Mouse (Mus musculus) olfactory bulb, adult 2 months (tissue): ENCODE measurements around the gene Wfdc12. TPM values are rescaled to one million over a fixed set of nuclear protein-coding genes. Genes with fewer than 3 reads are reported as not detected.

ENCODE experiments used
- H3K27ac ChIP-seq: fragments of 200-500 bp; 2 replicates; pipeline ENCODE4 v1.5.1; 2012; ENCODE audit warnings: low read depth, low read length; ENCODE audit not compliant: insufficient read depth
- H3K4me1 ChIP-seq: fragments of 200-500 bp; 2 replicates; pipeline ENCODE4 v1.6.1; 2012; ENCODE audit warnings: low read length; ENCODE audit not compliant: control insufficient read depth, insufficient read depth
- H3K4me3 ChIP-seq: fragments of 200-500 bp; 2 replicates; pipeline ENCODE4 v1.5.1; 2012; ENCODE audit warnings: mild to moderate bottlenecking, low read depth, low read length, moderate library complexity; ENCODE audit not compliant: insufficient read depth
- CTCF ChIP-seq: fragments of 200-500 bp; IDR thresholded peaks from 2 replicates; pipeline ENCODE4 v1.5.1; 2012; ENCODE audit warnings: low read depth, mild to moderate bottlenecking, low read length, moderate library complexity; ENCODE audit not compliant: insufficient read depth
- POLR2A ChIP-seq: fragments of 200-500 bp; IDR thresholded peaks from 2 replicates; pipeline ENCODE4 v1.6.1; 2012; ENCODE audit warnings: mild to moderate bottlenecking, low read depth, low read length, moderate library complexity; ENCODE audit not compliant: insufficient read depth
- WGBS: fragments of 180-500 bp; shearing (Covaris S2); methylation state at CpG from one replicate; pipeline ENCODE4 v1.1.7; 2018; 5-methylcytosine and 5-hydroxymethylcytosine counted together
- polyA plus RNA-seq: library from polyadenylated mRNA; stranded (reverse); fragments of >200 nt; gene quantifications from 2 replicates; pipeline ENCODE4 v1.2.4, GENCODE M21; 2012; ENCODE audit warnings: low replicate concordance; ENCODE audit not compliant: missing spikeins, insufficient read depth, insufficient read length

The Wfdc12 gene
- polyA plus RNA-seq, 1 experiment: not detected

DNA sequence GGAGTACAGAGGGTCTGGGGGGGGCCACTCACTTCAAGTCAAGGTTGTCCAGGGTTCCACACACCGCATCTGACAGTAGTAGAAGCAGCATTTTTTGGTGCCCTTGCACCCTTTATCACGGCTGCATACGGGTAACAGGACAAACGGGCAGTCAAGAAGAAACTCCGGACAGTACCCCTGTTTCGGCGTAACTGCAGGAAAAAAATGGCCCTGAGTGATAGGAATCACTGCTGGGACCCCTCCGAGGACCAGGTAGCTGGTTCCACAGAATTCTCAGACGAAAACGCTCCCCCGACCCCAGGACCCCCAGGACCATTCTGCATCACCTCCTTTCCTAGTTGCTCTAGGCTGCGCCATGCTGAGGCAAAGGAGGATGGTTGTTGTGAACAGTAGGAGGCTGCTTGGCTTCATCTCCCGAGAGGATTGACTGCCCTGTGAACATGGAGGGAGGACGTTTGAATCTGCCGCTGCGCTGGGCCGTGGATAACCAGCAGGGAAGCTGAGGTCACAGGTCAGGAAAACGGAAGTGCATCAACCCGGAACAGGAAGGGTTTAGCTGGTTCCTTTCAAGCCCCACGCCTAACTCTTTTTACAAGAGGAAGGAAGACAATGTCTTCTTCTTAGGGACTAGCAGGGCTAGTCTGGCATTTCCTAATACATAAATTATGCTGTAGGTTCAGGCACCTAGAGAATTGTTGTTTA, 9.4 kb upstream of the Wfdc12 start, which contains the start of gene Wfdc15a:
Wfdc15a (minus strand) TSS at position 505 of the 702 bp plus-strand sequence.
- TF ChIP-seq CTCF: no peak
- TF ChIP-seq POLR2A: no peak
- 85% methylated on average over 20 of the region's 20 CpGs for whole genome bisulfite sequencing
- Histone ChIP-seq H3K27ac (no peak within 1 kb of the TSS), H3K4me1 (no peaks in the 10 kb centered on the region), H3K4me3 (no peak within 1 kb of the TSS)

- Histone ChIP-seq H3K4me3 (no peak overlapping the region), H3K27ac (no peak overlapping the region), H3K4me1 (no peaks in the 10 kb centered on the region)
- WGBS: 86% methylated on average over 5 of the region's 5 CpGs
- TF ChIP-seq CTCF (no peak), POLR2A (no peak)
Observed at GRCm38 (mm10) chr2:164196700-164196990, 6.2 kb upstream of the Wfdc12 start.

- WGBS: 92% methylated on average over 5 of the region's 5 CpGs
Observed at GRCm38 (mm10) chr2:164195971-164196699, 5.7 kb upstream of the Wfdc12 start.

GRCm38 (mm10) chr2:164194959-164195630, 4.7 kb upstream of the Wfdc12 start:
- no peaks in the 10 kb centered on the region for H3K4me1 ChIP-seq
- no peak overlapping the region for H3K27ac ChIP-seq
- no peak overlapping the region for H3K4me3 ChIP-seq
- TF ChIP-seq CTCF (no peak), POLR2A (no peak)
- 73% methylated on average over 5 of the region's 5 CpGs for WGBS

More at GRCm38 (mm10) chr2:164195971-164196699, 5.7 kb upstream of the Wfdc12 start:
- Histone ChIP-seq H3K4me1 (no peaks in the 10 kb centered on the region), H3K27ac (no peak overlapping the region), H3K4me3 (no peak overlapping the region)
- TF ChIP-seq CTCF (no peak), POLR2A (no peak)

DNA sequence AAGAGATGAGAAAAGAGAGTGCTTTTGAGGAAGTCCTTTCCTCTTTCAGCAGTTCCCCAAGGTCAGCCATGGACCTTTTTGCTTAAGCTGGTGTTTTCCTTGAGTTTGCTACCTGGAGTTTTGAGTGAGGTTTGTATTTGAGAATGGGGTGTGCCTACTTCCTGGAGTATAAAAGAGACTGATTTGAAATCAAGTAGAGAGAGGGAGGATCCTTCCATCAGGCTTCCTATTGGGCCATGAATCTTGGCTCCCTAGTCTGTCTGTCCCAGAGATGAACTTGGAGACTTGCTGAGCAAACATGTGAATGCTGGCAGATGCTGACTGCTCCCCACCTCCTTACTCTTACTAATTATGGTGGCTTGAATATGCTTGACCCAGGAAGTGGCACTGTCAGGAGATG, 1.9 kb upstream of the Wfdc12 start:
- Histone ChIP-seq H3K4me3 (no peak overlapping the region), H3K4me1 (no peaks in the 10 kb centered on the region), H3K27ac (no peak overlapping the region)
- TF ChIP-seq POLR2A: no peak
- TF ChIP-seq CTCF: no peak

GRCm38 (mm10) chr2:164188722-164189121, 1.7 kb downstream of the Wfdc12 start:
- Histone ChIP-seq H3K27ac (no peak overlapping the region), H3K4me1 (no peaks in the 10 kb centered on the region), H3K4me3 (no peak overlapping the region)
- WGBS: 27% methylated on average over 5 of the region's 5 CpGs
- TF ChIP-seq POLR2A (no peak), CTCF (no peak)

DNA sequence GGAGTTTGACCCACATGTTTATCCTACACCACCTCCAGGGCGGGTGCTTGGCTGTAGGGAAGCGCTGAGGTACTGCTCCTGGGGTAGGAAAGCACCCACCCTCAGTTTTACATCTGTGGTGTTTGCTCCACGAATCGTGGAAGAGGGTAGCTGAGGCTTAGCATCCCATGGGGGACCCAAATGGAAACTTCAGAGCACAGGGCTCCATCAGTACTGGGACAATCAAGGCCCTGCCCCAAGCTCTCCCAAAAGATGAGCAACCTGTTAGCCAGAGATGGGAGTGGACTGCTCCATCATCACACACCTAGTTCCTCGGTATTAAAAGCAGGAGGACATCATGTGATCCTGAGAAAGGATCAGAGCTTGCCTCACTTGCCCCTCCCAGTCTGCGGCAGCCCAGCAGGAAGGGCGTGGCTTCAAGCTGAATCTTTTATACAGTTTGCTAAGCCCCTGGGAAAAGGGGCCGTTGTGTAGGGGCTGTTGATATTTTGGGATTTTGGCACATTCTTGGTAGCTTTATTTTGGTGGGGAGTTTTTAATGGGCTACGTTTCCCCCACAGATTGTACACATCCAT, 6.2 kb downstream of the Wfdc12 start:
- WGBS: 42% methylated on average over 9 of the region's 9 CpGs
- no peaks in the 10 kb centered on the region for H3K4me1 ChIP-seq
- TF ChIP-seq CTCF (no peak), POLR2A (no peak)
- H3K4me3 ChIP-seq: no peak overlapping the region
- H3K27ac ChIP-seq: no peak overlapping the region

- Histone ChIP-seq H3K4me1 (no peaks in the 10 kb centered on the region), H3K27ac (no peak overlapping the region), H3K4me3 (no peak overlapping the region)
- 74% methylated on average over 9 of the region's 9 CpGs for WGBS
- TF ChIP-seq POLR2A: no peak
- TF ChIP-seq CTCF: no peak
Observed at GRCm38 (mm10) chr2:164183340-164183739, 7.1 kb downstream of the Wfdc12 start.

GRCm38 (mm10) chr2:164182692-164183255, 7.6 kb downstream of the Wfdc12 start, which contains the start of gene Wfdc5:
Wfdc5 (minus strand) TSS chr2:164182742.
- Histone ChIP-seq H3K4me1 (no peaks in the 10 kb centered on the region), H3K27ac (no peak within 1 kb of the TSS), H3K4me3 (no peak within 1 kb of the TSS)
- no peak for TF ChIP-seq POLR2A
- no peak for TF ChIP-seq CTCF
- 90% methylated on average over 7 of the region's 7 CpGs for WGBS
